Mouse (Mus musculus) adrenal gland, postnatal 4 days (tissue): ENCODE measurements around the gene Gm6034. TPM values are rescaled to one million over a fixed set of nuclear protein-coding genes. Genes with fewer than 3 reads are reported as not detected.
A peak's percentile ranks its signal among the peaks of the same experiment; 100 is the strongest.
"Not testable (repeated sequence)": the region's sequence is repeated elsewhere in the genome, so short reads cannot be mapped to it uniquely, and the experiment has no call there.

Experiments used
- DNase-seq, 2 experiments: peaks; one replicate each; pipeline ENCODE4 v3.0.0; 2021 to 2022; ENCODE audit warnings: low spot score in 2 of 2, mixed read lengths in 2 of 2
- total RNA-seq, 2 experiments: library from RNA; stranded (reverse); gene quantifications; 2 replicates each; pipeline ENCODE4 v1.2.3; 2021

Gm6034 gene
- total RNA-seq, 2 experiments from 2014 or later, result 0.17 TPM; not detected in 1

- DNase-seq, result no peak
Observed at GRCm38 (mm10) chr17:36022922-36023321, 19.8 kb upstream of the Gm6034 start.

- DNase-seq, result no peak
Observed at GRCm38 (mm10) chr17:36023710-36024654, 18.8 kb upstream of the Gm6034 start.

- no peak for DNase-seq
Observed at GRCm38 (mm10) chr17:36025197-36025596, 17.6 kb upstream of the Gm6034 start.

- no peak for DNase-seq
Observed at GRCm38 (mm10) chr17:36025901-36026300, 16.9 kb upstream of the Gm6034 start.

GRCm38 (mm10) chr17:36027663-36028062 lies 15.1 kb upstream of the Gm6034 start:
- DNase-seq, result no peak

- DNase-seq, result no peak
Observed at GRCm38 (mm10) chr17:36028879-36029619, 13.7 kb upstream of the Gm6034 start.

GRCm38 (mm10) chr17:36030046-36030702 lies 12.6 kb upstream of the Gm6034 start:
- DNase-seq, result not testable (repeated sequence)

- DNase-seq, result not testable (repeated sequence)
Observed at GRCm38 (mm10) chr17:36030703-36031582, 11.8 kb upstream of the Gm6034 start.

GRCm38 (mm10) chr17:36031583-36032331 lies 11.0 kb upstream of the Gm6034 start:
- DNase-seq, result peak in 1 of 2 experiments; percentile 18

- peak in 1 of 2 experiments; percentile 32 for DNase-seq
Observed at GRCm38 (mm10) chr17:36032351-36032875, 10.3 kb upstream of the Gm6034 start, which contains the start of gene H2-T23. TSS of gene H2-T23 (minus strand) at chr17:36032855.

- DNase-seq, result not testable (repeated sequence)
Observed at GRCm38 (mm10) chr17:36034524-36034923, 8.2 kb upstream of the Gm6034 start.

- DNase-seq, result peak in 1 of 2 experiments; percentile 16
Observed at GRCm38 (mm10) chr17:36035010-36035638, 7.6 kb upstream of the Gm6034 start.

- not testable (repeated sequence) for DNase-seq
Observed at GRCm38 (mm10) chr17:36036126-36036525, 6.6 kb upstream of the Gm6034 start.

GRCm38 (mm10) chr17:36040604-36041003 lies 2.2 kb upstream of the Gm6034 start:
- DNase-seq, result not testable (repeated sequence)

- DNase-seq, result not testable (repeated sequence)
Observed at GRCm38 (mm10) chr17:36042055-36042454, 706 bp upstream of the Gm6034 start.

- no peak for DNase-seq
Observed at GRCm38 (mm10) chr17:36043286-36043685, 525 bp downstream of the Gm6034 start.

GRCm38 (mm10) chr17:36057927-36058326 lies 15.2 kb downstream of the Gm6034 start:
- DNase-seq, result not testable (repeated sequence)

GRCm38 (mm10) chr17:36058362-36058761 lies 15.6 kb downstream of the Gm6034 start, which contains the start of gene Gm11127:
TSS of gene Gm11127 (minus strand) at chr17:36058371.
- not testable (repeated sequence) for DNase-seq

- DNase-seq, result peak; percentile 63 to 82
Observed at GRCm38 (mm10) chr17:36060829-36061228, 18.1 kb downstream of the Gm6034 start.
